Mouse (Mus musculus) cerebellum, adult 2 months (tissue): ENCODE measurements around the gene Cyp46a1. TPM values are rescaled to one million over a fixed set of nuclear protein-coding genes. Genes with fewer than 3 reads are reported as not detected.

Experiments used
- DNase-seq, 2 experiments: peaks; one replicate each; pipeline ENCODE4 v3.0.0; 2021
- H3K27ac ChIP-seq: fragments of 200-500 bp; 2 replicates; pipeline ENCODE4 v1.5.1; 2012; ENCODE audit warnings: low read length, control low read depth, inconsistent platforms; ENCODE audit not compliant: insufficient read depth
- H3K27me3 ChIP-seq: fragments of 200-500 bp; 2 replicates; pipeline ENCODE4 v1.6.1; 2012; ENCODE audit warnings: inconsistent platforms, mild to moderate bottlenecking, low read length, moderate library complexity; ENCODE audit not compliant: control insufficient read depth, insufficient read depth
- H3K4me1 ChIP-seq: fragments of 200-500 bp; 2 replicates; pipeline ENCODE4 v1.6.1; 2011; ENCODE audit warnings: low read length; ENCODE audit not compliant: control insufficient read depth, insufficient read depth
- H3K4me3 ChIP-seq: fragments of 200-500 bp; replicated peaks from 2 replicates; pipeline ENCODE3; 2011; ENCODE audit warnings: mild to moderate bottlenecking, low read depth, low read length, control low read depth; ENCODE audit not compliant: insufficient read depth
- CTCF ChIP-seq: fragments of 200-500 bp; IDR thresholded peaks from 2 replicates; pipeline ENCODE4 v1.5.1; 2011; ENCODE audit warnings: low read depth, mild to moderate bottlenecking, control low read depth, low read length, moderate library complexity, borderline replicate concordance; ENCODE audit not compliant: insufficient read depth
- POLR2A ChIP-seq: fragments of 200-500 bp; IDR thresholded peaks from 2 replicates; pipeline ENCODE4 v1.6.1; 2011; ENCODE audit warnings: low read length, control low read depth, borderline replicate concordance; ENCODE audit not compliant: insufficient read depth
- WGBS: fragments of 180-500 bp; shearing (Covaris S2); methylation state at CpG from one replicate; pipeline ENCODE4 v1.1.7; 2018; 5-methylcytosine and 5-hydroxymethylcytosine counted together
- polyA plus RNA-seq: library from polyadenylated mRNA; depleted of rRNA; stranded (reverse); fragments of >200 nt; gene quantifications from 2 replicates; pipeline ENCODE4 v1.2.3, GENCODE M21; 2012

Gene Cyp46a1
- polyA plus RNA-seq, 1 experiment, result 93.7 TPM

GRCm38 (mm10) chr12:108392254-108393044, 58.3 kb downstream of the Cyp46a1 start:
- no peaks in the 10 kb centered on the region for H3K27me3 ChIP-seq
- no peak overlapping the region for H3K27ac ChIP-seq
- peaks cover 20% of the 10 kb centered on the region for H3K4me1 ChIP-seq
- no peak overlapping the region for H3K4me3 ChIP-seq
- TF ChIP-seq CTCF, result no peak
- TF ChIP-seq POLR2A, result no peak
- WGBS, result 51% methylated on average over 12 of the region's 12 CpGs
- peak in 1 of 2 experiments; percentile 53 for DNase-seq

GRCm38 (mm10) chr12:108393082-108393481, 58.9 kb downstream of the Cyp46a1 start:
- peaks cover 20% of the 10 kb centered on the region for H3K4me1 ChIP-seq
- peak in 1 of 2 experiments; percentile 49 for DNase-seq
- H3K4me3 ChIP-seq, result no peak overlapping the region
- TF ChIP-seq POLR2A (no peak), CTCF (no peak)
- H3K27me3 ChIP-seq, result no peaks in the 10 kb centered on the region
- WGBS, result 21% methylated on average over 4 of the region's 4 CpGs
- no peak overlapping the region for H3K27ac ChIP-seq

- no peak for TF ChIP-seq CTCF
- TF ChIP-seq POLR2A, result no peak
- peak; percentile 50 to 61 for DNase-seq
Measured at GRCm38 (mm10) chr12:108393637-108394036, 59.5 kb downstream of the Cyp46a1 start.

GRCm38 (mm10) chr12:108394534-108395284, 60.5 kb downstream of the Cyp46a1 start:
- no peaks in the 10 kb centered on the region for H3K27me3 ChIP-seq
- H3K27ac ChIP-seq, result no peak overlapping the region
- no peak for DNase-seq
- WGBS, result 96% methylated on average over 17 of the region's 17 CpGs
- H3K4me3 ChIP-seq, result no peak overlapping the region
- H3K4me1 ChIP-seq, result peaks cover 29% of the 10 kb centered on the region
- no peak for TF ChIP-seq CTCF
- TF ChIP-seq POLR2A, result no peak

More at GRCm38 (mm10) chr12:108393637-108394036, 59.5 kb downstream of the Cyp46a1 start:
- Histone ChIP-seq H3K4me1 (peaks cover 20% of the 10 kb centered on the region), H3K27me3 (no peaks in the 10 kb centered on the region), H3K4me3 (no peak overlapping the region), H3K27ac (no peak overlapping the region)
- WGBS, result 79% methylated on average over 4 of the region's 4 CpGs

- Histone ChIP-seq H3K4me3 (no peak overlapping the region), H3K4me1 (peaks cover 34% of the 10 kb centered on the region), H3K27ac (no peak overlapping the region), H3K27me3 (no peaks in the 10 kb centered on the region)
- no peak for DNase-seq
- TF ChIP-seq POLR2A (no peak), CTCF (no peak)
- WGBS, result 90% methylated on average over 6 of the region's 6 CpGs
Measured at GRCm38 (mm10) chr12:108395285-108395660, 61.1 kb downstream of the Cyp46a1 start.

GRCm38 (mm10) chr12:108396081-108396947, 62.1 kb downstream of the Cyp46a1 start:
- TF ChIP-seq POLR2A (no peak), CTCF (no peak)
- 72% methylated on average over 11 of the region's 11 CpGs for WGBS
- Histone ChIP-seq H3K4me3 (no peak overlapping the region), H3K27ac (no peak overlapping the region), H3K27me3 (no peaks in the 10 kb centered on the region), H3K4me1 (peaks cover 41% of the 10 kb centered on the region)
- peak in 1 of 2 experiments; percentile 47 for DNase-seq

GRCm38 (mm10) chr12:108398681-108399080, 64.5 kb downstream of the Cyp46a1 start:
- no peaks in the 10 kb centered on the region for H3K27me3 ChIP-seq
- peaks cover 22% of the 10 kb centered on the region for H3K4me1 ChIP-seq
- DNase-seq, result no peak
- H3K27ac ChIP-seq, result no peak overlapping the region
- no peak overlapping the region for H3K4me3 ChIP-seq
- 93% methylated on average over 7 of the region's 7 CpGs for WGBS
- TF ChIP-seq CTCF, result no peak
- TF ChIP-seq POLR2A, result no peak
